ENCODE assay signal across 26 mouse cellular contexts in the genomic region with DNA sequence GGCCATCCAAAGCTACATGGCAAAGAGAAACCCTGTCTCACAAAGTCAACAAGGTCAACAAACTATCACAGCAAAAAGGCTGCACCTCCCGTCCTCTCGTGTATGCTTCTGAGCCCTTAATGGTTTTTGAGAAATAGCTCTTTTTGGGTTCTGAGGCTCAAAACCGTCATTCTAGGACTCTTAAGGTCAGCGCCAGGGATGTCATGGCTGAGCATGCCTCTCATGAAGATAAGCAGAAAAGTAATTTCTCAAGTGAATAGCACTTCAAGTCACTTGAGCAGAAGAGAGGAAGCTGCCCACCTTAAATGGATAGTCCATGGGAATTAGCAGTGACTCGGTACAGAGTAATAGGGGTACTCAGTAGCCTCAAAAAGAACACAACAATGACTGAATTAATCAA.
"Had no signal": no experiment of that assay in that cellular context is flagged by ENCODE, and none has a peak within 500 bp of the region (broad histone marks: within the 10 kb centered on the region; RNA-seq: fewer than 3 reads in every experiment).

No protein-coding gene starts in this region.

- H3K27ac ChIP-seq: embryonic facial prominence, embryonic 12.5 days; embryonic facial prominence, embryonic 13.5 days; embryonic facial prominence, embryonic 15.5 days; forebrain, embryonic 10.5 days; forebrain, embryonic 12.5 days; forebrain, embryonic 13.5 days; gastrocnemius, adult 2 months; heart, adult 2 months had no signal

- H3K9me3 ChIP-seq: embryonic facial prominence, embryonic 10.5 days; embryonic facial prominence, embryonic 12.5 days; embryonic facial prominence, embryonic 13.5 days; embryonic facial prominence, embryonic 15.5 days; forebrain, embryonic 10.5 days; forebrain, embryonic 12.5 days; forebrain, embryonic 13.5 days; forebrain, embryonic 15.5 days had no signal

- H3K4me1 ChIP-seq: forebrain, embryonic 12.5 days; forebrain, embryonic 13.5 days had no signal

- DNase-seq: cerebellum, adult 2 months; cerebellum, adult 8-10 months; cerebellum, adult 9-10 months; cerebellum, adult 9-11 months; cerebellum, postnatal 10 days; cerebellum, postnatal 14 days; cerebellum, postnatal 25 days; cerebellum, postnatal 36 days; embryo, embryonic 11 days; forebrain, postnatal 0 days; gastrocnemius, adult 2 months; gastrocnemius, postnatal 10 days; gastrocnemius, postnatal 14 days; gastrocnemius, postnatal 25 days; gastrocnemius, postnatal 36 days; heart, adult 18-20 months; heart, adult 2 months had no signal

- H3K4me3 ChIP-seq: embryonic facial prominence, embryonic 10.5 days; embryonic facial prominence, embryonic 12.5 days; embryonic facial prominence, embryonic 13.5 days; embryonic facial prominence, embryonic 15.5 days; erythroblast, embryonic 14.5 days; forebrain, embryonic 10.5 days; forebrain, embryonic 12.5 days; forebrain, embryonic 13.5 days; forebrain, embryonic 15.5 days; gastrocnemius, adult 2 months; heart, adult 2 months had no signal

- H3K9ac ChIP-seq: embryonic facial prominence, embryonic 12.5 days; embryonic facial prominence, embryonic 13.5 days; embryonic facial prominence, embryonic 15.5 days; forebrain, embryonic 12.5 days; forebrain, embryonic 13.5 days; forebrain, embryonic 15.5 days; forebrain, postnatal 0 days had no signal

- H3K4me2 ChIP-seq: embryonic facial prominence, embryonic 12.5 days; embryonic facial prominence, embryonic 13.5 days; embryonic facial prominence, embryonic 15.5 days; forebrain, embryonic 12.5 days; forebrain, embryonic 13.5 days; forebrain, embryonic 15.5 days had no signal

- H3K27me3 ChIP-seq: embryonic facial prominence, embryonic 12.5 days; embryonic facial prominence, embryonic 13.5 days; embryonic facial prominence, embryonic 15.5 days; forebrain, embryonic 12.5 days; forebrain, embryonic 13.5 days; forebrain, embryonic 15.5 days had no signal

- H3K36me3 ChIP-seq: embryonic facial prominence, embryonic 10.5 days; embryonic facial prominence, embryonic 12.5 days; embryonic facial prominence, embryonic 13.5 days; embryonic facial prominence, embryonic 15.5 days; forebrain, embryonic 10.5 days; forebrain, embryonic 12.5 days; forebrain, embryonic 15.5 days had no signal
